Mouse (Mus musculus) olfactory bulb, adult 2 months (tissue): Measurements from ENCODE around the gene Nos1. TPM values are rescaled to one million over a fixed set of nuclear protein-coding genes. Genes with fewer than 3 reads are reported as not detected.

ENCODE experiments used
- H3K27ac ChIP-seq: fragments of 200-500 bp; 2 replicates; pipeline ENCODE4 v1.5.1; 2012; ENCODE audit warnings: low read depth, low read length; ENCODE audit not compliant: insufficient read depth
- H3K4me1 ChIP-seq: fragments of 200-500 bp; 2 replicates; pipeline ENCODE4 v1.6.1; 2012; ENCODE audit warnings: low read length; ENCODE audit not compliant: control insufficient read depth, insufficient read depth
- H3K4me3 ChIP-seq: fragments of 200-500 bp; 2 replicates; pipeline ENCODE4 v1.5.1; 2012; ENCODE audit warnings: mild to moderate bottlenecking, low read depth, low read length, moderate library complexity; ENCODE audit not compliant: insufficient read depth
- CTCF ChIP-seq: fragments of 200-500 bp; IDR thresholded peaks from 2 replicates; pipeline ENCODE4 v1.5.1; 2012; ENCODE audit warnings: low read depth, mild to moderate bottlenecking, low read length, moderate library complexity; ENCODE audit not compliant: insufficient read depth
- POLR2A ChIP-seq: fragments of 200-500 bp; IDR thresholded peaks from 2 replicates; pipeline ENCODE4 v1.6.1; 2012; ENCODE audit warnings: mild to moderate bottlenecking, low read depth, low read length, moderate library complexity; ENCODE audit not compliant: insufficient read depth
- WGBS: fragments of 180-500 bp; shearing (Covaris S2); methylation state at CpG from one replicate; pipeline ENCODE4 v1.1.7; 2018; 5-methylcytosine and 5-hydroxymethylcytosine counted together
- polyA plus RNA-seq: library from polyadenylated mRNA; stranded (reverse); fragments of >200 nt; gene quantifications from 2 replicates; pipeline ENCODE4 v1.2.4, GENCODE M21; 2012; ENCODE audit warnings: low replicate concordance; ENCODE audit not compliant: missing spikeins, insufficient read depth, insufficient read length

Gene Nos1
- polyA plus RNA-seq, 1 experiment, result not detected

DNA sequence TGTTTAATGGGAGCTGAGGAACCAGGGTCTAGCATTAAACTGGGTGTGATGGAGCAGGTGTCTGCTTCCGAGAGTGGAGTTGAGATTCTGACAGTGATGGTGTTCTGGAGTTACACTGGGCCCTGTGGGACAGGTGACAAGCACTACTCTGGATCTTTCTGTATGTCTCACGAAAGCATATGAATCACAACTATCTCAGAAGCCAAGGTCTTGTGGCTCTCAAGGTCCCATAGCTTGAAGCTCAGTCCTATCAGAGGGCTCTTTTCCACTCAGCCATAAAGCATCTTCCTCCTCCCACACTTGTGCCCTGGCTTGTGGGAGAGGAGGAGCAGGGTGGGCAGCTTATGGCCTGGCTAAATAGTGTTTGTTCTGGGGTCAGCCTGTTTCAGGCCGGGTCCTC is 210.1 kb downstream of the Nos1 start:
- no peak for TF ChIP-seq POLR2A
- TF ChIP-seq CTCF, result no peak
- Histone ChIP-seq H3K4me1 (peaks cover 19% of the 10 kb centered on the region), H3K27ac (no peak overlapping the region), H3K4me3 (no peak overlapping the region)
- 92% methylated on average over 3 of the region's 3 CpGs for WGBS

DNA sequence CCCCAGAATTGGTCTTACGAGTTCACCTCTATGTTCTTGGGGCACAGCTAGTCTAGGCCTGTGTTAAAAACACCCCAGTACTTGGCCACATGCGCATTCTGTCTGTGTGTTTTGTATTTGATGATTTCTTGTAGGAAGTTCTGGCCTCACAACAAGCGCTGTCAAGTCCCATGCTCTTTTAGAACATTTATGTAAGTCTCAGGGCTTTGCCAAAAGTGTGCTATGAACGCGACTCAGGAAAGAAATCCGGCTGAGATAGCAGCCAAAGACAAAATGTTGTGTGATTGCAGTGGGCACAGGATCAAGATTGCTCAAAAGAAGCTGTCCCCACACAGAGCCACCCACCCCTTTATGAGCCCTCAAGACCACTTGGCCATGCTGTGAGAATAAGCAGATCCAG is 212.7 kb downstream of the Nos1 start:
- Histone ChIP-seq H3K27ac (no peak overlapping the region), H3K4me1 (peaks cover 14% of the 10 kb centered on the region), H3K4me3 (no peak overlapping the region)
- 55% methylated on average over 6 of the region's 6 CpGs for whole genome bisulfite sequencing
- TF ChIP-seq CTCF (no peak), POLR2A (no peak)

- Histone ChIP-seq H3K4me3 (no peak overlapping the region), H3K27ac (no peak overlapping the region), H3K4me1 (peaks cover 14% of the 10 kb centered on the region)
- TF ChIP-seq CTCF (no peak), POLR2A (no peak)
- 71% methylated on average over 8 of the region's 8 CpGs for WGBS
These were observed 214.6 kb downstream of the Nos1 start for GRCm38 (mm10) chr5:117995372-117995901.

DNA sequence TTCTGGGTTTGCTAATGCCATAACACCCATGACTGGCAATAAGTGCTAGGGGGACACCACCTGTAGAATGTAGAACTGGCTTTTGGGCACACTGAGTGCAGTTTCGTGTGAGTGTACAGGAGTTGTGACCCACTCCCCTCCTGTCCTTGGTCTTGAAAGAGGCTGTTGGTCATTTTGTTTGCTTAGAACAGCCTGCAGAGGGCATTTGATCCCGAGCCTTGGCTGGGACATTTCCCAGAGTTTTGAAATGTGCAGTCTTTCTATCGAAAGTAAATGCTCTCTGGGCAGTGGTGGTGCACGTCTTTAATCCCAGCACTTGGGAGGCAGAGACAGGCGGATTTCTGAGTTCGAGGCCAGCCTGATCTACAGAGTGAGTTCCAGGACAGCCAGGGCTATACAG is 215.1 kb downstream of the Nos1 start:
- no peak overlapping the region for H3K27ac ChIP-seq
- H3K4me1 ChIP-seq, result peaks cover 14% of the 10 kb centered on the region
- 86% methylated on average over 6 of the region's 6 CpGs for WGBS
- H3K4me3 ChIP-seq, result no peak overlapping the region
- no peak for TF ChIP-seq POLR2A
- no peak for TF ChIP-seq CTCF

DNA sequence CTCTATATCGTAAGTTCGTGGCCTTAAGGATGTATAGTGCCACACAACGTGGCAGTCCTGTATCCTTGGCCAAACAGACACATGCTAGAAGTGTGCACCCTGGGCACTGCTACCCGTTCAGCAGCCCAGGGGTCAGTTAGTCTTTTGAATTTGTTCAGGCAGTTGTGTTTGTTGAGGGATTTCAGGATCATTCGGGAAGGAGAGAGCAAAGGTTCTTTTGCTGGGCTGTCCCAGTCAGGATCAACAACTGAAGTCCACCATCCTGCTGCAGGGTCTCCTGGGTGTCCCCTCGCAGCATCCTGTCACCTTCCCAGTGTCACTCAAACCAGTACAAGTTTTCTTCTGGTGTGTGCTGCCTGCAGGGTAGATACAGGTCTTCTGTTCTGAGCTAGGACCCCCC is 215.7 kb downstream of the Nos1 start:
- Histone ChIP-seq H3K27ac (no peak overlapping the region), H3K4me1 (peaks cover 14% of the 10 kb centered on the region), H3K4me3 (no peak overlapping the region)
- 83% methylated on average over 6 of the region's 6 CpGs for WGBS
- TF ChIP-seq CTCF (no peak), POLR2A (no peak)

DNA sequence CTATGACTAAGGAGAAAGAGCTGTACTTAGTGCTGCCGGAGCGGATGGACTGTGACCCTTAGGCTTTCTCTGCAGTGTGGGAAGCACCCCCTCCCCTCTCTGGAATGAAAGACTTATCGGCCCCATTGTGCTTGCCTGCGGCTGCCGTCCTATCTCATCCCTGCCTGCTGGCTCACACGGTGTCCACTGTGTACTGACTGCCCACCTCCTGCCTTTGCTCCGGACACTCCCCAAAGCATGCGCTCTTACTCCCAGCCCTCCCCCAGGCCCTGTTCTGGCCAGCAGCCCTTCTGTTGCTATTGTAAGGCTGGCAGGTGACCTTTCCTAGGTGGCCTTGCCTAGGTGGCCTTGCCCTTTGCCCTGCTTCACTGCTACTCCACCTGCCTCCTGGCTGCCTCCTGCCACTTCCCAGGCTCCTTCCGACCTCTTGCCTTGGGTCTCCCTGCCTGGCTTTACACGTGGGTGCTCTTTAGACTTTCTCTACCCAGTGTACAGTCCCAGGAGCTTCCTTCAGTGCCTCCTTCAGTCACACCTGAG is 216.7 kb downstream of the Nos1 start:
- WGBS, result 58% methylated on average over 10 of the region's 10 CpGs
- Histone ChIP-seq H3K27ac (no peak overlapping the region), H3K4me1 (peaks cover 17% of the 10 kb centered on the region), H3K4me3 (no peak overlapping the region)
- TF ChIP-seq CTCF (no peak), POLR2A (no peak)

DNA sequence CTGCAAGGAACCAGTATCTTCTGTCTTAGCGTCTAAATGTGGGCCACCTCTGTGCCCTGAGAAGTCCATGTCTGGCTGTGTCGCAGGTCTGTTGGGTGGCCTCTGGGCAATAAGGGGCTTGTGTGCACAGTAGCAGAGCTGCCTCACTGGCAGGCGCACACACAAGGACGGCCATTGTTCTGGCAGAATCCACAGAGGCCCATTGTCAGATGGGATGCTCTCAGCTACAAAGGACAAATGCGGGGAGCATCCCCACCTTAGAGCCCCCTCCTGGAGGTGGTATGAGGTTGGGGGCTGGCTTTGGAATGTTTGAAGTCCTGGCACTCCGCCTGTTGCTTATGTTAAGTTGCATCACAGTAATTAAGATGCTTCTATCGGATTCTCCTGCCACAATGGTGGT is 218.2 kb downstream of the Nos1 start:
- Histone ChIP-seq H3K4me3 (no peak overlapping the region), H3K4me1 (peaks cover 29% of the 10 kb centered on the region), H3K27ac (no peak overlapping the region)
- 68% methylated on average over 7 of the region's 7 CpGs for WGBS
- no peak for TF ChIP-seq CTCF
- no peak for TF ChIP-seq POLR2A

DNA sequence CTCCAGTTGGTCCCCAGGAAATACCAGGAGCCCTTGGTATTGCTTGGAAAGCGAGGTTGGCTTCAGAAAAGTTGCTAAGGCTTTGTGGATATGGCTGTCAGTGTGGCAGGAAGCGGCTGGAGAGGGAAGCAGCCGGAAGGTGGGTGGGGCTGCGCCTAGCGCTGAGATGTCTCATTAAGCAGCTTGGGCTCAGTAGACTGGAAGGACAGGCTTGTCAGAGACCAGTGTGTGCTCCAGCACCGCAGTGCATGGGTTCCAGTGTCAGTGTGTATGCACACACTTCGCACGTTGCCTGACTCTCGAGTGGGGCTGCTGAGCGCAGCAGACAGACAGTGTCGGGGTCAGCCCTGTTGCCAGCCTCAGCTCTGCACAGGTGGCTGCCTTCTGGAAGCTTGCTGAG is 218.8 kb downstream of the Nos1 start:
- peaks cover 33% of the 10 kb centered on the region for H3K4me1 ChIP-seq
- H3K4me3 ChIP-seq, result no peak overlapping the region
- no peak overlapping the region for H3K27ac ChIP-seq
- no peak for TF ChIP-seq POLR2A
- no peak for TF ChIP-seq CTCF
- WGBS, result 34% methylated on average over 11 of the region's 11 CpGs

DNA sequence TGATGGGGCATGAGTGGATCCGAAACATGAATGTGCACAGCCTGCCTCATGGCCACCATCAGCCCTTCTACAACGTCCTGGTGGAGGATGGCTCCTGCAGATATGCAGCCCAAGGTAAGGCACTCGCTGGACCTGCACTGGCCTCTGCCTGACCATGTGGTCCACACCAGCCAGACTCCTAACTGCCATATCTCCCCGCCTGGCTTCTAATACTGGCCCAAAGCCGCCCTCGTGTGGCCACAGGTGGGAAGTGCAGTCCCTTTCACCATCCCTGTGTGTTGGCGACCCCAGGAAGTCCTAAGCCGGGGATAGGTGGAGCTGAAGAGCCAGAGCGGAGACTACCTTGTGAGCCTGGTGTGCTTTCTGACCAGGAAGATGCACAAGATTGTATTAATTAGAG is 221.2 kb downstream of the Nos1 start:
- WGBS, result 29% methylated on average over 9 of the region's 9 CpGs
- Histone ChIP-seq H3K27ac (no peak overlapping the region), H3K4me3 (no peak overlapping the region), H3K4me1 (peaks cover 56% of the 10 kb centered on the region)
- TF ChIP-seq CTCF (peak; percentile 95), POLR2A (no peak)

DNA sequence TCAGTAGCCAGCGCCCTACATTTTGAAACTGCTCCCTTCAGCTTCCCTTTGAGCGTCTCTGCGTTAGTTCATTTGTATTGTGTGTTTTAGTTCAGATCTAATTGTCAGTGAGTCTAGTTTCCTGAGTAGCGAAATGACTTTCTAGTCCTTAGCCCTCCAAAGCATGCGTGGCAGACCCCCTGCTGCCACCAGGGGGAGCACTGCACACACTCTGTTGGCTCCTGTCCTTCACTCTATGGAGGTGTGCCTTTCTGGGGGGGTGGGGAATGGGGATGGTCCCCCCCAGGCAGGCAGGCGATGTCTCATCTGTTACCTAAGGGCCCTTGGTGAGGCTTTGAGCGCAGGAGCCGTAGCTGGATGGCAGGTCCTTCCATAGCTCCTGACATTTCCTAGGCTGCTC is 223.8 kb downstream of the Nos1 start:
- H3K4me1 ChIP-seq, result peaks cover 45% of the 10 kb centered on the region
- WGBS, result 50% methylated on average over 8 of the region's 8 CpGs
- H3K4me3 ChIP-seq, result no peak overlapping the region
- no peak for TF ChIP-seq POLR2A
- TF ChIP-seq CTCF, result peak; percentile 77; the same call in 1 of the 2 replicates
- no peak overlapping the region for H3K27ac ChIP-seq
